Mouse (Mus musculus) layer of hippocampus, adult 18-20 months (tissue): ENCODE measurements at regions not wholly inside any gene's neighbourhood (a gene's known extent, or its start where the extent isn't known, plus 50 kb on each side); places are given as distances from the start of the nearest gene placed in this dataset.
"Not testable (repeated sequence)": the region's sequence is repeated elsewhere in the genome, so short reads cannot be mapped to it uniquely, and the experiment has no call there.

Experiments used
- DNase-seq, 2 experiments: peaks; one replicate each; pipeline ENCODE4 v3.0.0; 2022; ENCODE audit warnings: low spot score in 2 of 2

DNA sequence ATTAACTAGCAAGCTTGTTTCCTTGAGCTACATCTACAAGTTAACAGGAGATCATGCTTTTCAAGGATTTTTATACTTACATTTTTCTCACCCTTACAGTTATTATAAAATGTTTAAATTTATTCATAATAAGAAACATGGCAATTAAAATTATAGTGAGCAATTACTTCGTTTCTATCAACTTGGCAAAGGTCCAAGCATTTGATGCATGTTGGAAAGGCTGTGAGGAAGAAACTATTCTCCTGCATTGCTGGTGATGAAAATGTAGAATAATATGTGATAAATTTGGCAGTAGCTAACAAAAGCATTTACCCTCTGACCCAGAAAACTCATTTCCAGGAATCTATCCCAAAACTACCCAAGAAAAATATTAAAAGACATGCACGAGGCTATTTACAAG, 114.8 kb upstream of the Vrk2 start:
- DNase-seq, result no peak

DNA sequence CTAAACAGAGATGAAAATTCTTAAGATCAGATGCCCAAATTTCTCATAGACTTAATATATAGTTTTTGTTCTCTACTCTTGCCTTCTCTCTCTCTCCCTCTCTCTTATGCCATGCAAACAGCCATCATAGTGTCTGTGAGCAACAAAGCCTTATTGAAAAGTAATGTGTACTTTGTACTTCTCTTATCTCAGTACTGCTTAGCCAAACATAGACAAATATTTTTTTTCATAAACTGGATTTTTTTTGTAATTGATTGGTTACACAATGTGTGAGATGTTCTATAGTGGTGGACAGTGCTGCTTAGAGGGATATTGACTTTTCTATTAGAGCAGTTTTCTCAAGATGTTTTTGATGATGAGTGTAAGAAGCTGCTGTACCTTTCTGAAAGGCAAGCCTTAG, 90.1 kb upstream of the Vrk2 start:
- no peak for DNase-seq

DNA sequence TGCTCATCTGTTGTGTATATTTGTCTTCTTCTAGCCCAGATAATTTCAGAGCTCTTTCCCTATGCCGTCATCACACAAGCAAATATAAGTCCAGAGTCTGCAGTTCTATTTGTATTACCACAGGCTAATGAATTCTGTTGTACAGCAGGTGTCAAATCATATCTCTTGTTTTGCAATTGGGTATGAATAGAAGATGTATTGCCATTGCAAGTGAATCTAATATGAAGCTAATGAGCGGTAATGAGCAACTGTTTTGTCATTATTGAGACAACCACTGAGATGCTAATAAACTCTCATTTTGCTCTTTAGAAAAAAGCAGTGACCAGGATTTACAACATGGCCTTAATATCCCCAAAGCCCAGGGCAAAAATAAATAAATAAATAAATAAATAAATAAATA, 73.5 kb upstream of the Vrk2 start:
- no peak for DNase-seq

DNA sequence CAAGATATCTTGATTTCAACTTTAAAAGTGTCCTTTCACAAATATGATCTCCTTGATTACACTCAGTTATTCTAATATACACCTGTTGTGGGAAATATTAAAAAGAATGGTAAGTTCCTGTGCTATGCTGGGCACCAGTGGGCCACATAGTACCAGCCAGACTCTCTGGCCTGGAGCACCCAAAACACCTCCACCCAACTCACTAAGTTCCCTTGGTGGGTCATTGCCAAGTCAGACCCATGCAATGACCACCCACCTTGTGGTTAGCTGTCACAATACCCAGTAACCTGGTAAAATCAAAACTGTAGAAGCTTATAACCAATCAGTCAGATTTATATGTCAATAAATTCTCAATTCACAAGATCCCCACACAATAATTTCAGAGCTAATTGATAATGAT, 67.1 kb upstream of the Vrk2 start:
- DNase-seq, result no peak

DNA sequence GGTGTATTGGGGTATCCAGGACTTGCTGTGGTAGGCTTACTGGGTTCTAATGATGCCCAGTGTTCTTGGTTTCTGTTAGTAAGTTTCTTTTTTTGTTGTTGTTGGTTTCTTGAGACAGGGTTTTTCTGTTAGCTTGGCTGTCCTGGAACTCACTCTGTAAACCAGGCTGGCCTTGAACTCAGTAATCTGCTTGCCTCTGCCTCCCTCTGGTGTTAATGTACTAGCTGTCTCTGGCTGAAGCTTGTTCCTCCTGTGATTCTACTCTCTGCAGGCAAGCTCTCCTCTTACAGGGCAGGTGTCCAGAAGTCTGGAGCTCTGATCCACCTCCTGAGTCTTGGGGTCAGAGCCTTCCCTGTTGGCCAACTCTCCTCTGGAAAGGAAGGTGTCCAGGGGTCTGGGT, 55.4 kb upstream of the Vrk2 start:
- DNase-seq, result not testable (repeated sequence)
